Mouse (Mus musculus) erythroblast, embryonic 14.5 days (primary cell): ENCODE measurements around the gene Arhgdia. TPM values are rescaled to one million over a fixed set of nuclear protein-coding genes. Genes with fewer than 3 reads are reported as not detected.
A peak's percentile ranks its signal among the peaks of the same experiment; 100 is the strongest.

Experiments used
- H3K27me3 ChIP-seq: 2 replicates; pipeline ENCODE4 v1.6.1; 2012; ENCODE audit warnings: inconsistent platforms; ENCODE audit not compliant: control insufficient read depth
- H3K36me3 ChIP-seq: 2 replicates; pipeline ENCODE4 v1.6.1; 2012; ENCODE audit warnings: mild to moderate bottlenecking, inconsistent platforms; ENCODE audit not compliant: control insufficient read depth
- H3K4me1 ChIP-seq: 2 replicates; pipeline ENCODE4 v1.6.1; 2012; ENCODE audit warnings: inconsistent platforms; ENCODE audit not compliant: control insufficient read depth
- H3K4me3 ChIP-seq: replicated peaks from 2 replicates; pipeline ENCODE3; 2012; ENCODE audit warnings: moderate library complexity, mild to moderate bottlenecking, inconsistent platforms
- H3K9me3 ChIP-seq: 2 replicates; pipeline ENCODE4 v1.6.1; 2012; ENCODE audit warnings: low read length, inconsistent platforms, mixed read lengths; ENCODE audit not compliant: control insufficient read depth
- GATA1 ChIP-seq: IDR thresholded peaks from 2 replicates; pipeline ENCODE4 v1.6.1; 2012; ENCODE audit warnings: low read length, inconsistent platforms, mixed read lengths
- TAL1 ChIP-seq: IDR thresholded peaks from 3 replicates; pipeline ENCODE4 v1.6.1; 2012; ENCODE audit warnings: low read length, inconsistent platforms, mixed read lengths
- polyA plus RNA-seq: library from polyadenylated mRNA; stranded (reverse); fragments of >175 nt; gene quantifications from 2 replicates; pipeline ENCODE4 v1.2.3, GENCODE M21; 2012

Gene Arhgdia
- polyA plus RNA-seq, 1 experiment: 52.3 TPM

GRCm38 (mm10) chr11:120580871-120581331, 523 bp downstream of the Arhgdia start:
- Histone ChIP-seq H3K9me3 (peaks cover 3% of the 10 kb centered on the region; the same call in 1 of the 2 replicates), H3K4me1 (peaks cover 50% of the 10 kb centered on the region), H3K4me3 (peak overlapping the region; percentile 90), H3K36me3 (peaks cover 53% of the 10 kb centered on the region), H3K27me3 (no peaks in the 10 kb centered on the region)
- TF ChIP-seq GATA1 (no peak), TAL1 (no peak)

- H3K4me1 ChIP-seq: peaks cover 51% of the 10 kb centered on the region
- H3K9me3 ChIP-seq: peaks cover 3% of the 10 kb centered on the region; the same call in 1 of the 2 replicates
- TF ChIP-seq GATA1 (no peak), TAL1 (no peak)
- no peaks in the 10 kb centered on the region for H3K27me3 ChIP-seq
- H3K4me3 ChIP-seq: peak overlapping the region; percentile 90
- H3K36me3 ChIP-seq: peaks cover 46% of the 10 kb centered on the region
Observed at GRCm38 (mm10) chr11:120580190-120580589, 1.2 kb downstream of the Arhgdia start.

GRCm38 (mm10) chr11:120579316-120580107, 1.9 kb downstream of the Arhgdia start:
- peak overlapping the region; percentile 90 for H3K4me3 ChIP-seq
- TF ChIP-seq TAL1 (no peak), GATA1 (no peak)
- peaks cover 3% of the 10 kb centered on the region; the same call in 1 of the 2 replicates for H3K9me3 ChIP-seq
- H3K27me3 ChIP-seq: no peaks in the 10 kb centered on the region
- H3K4me1 ChIP-seq: peaks cover 56% of the 10 kb centered on the region
- H3K36me3 ChIP-seq: peaks cover 42% of the 10 kb centered on the region

- no peak overlapping the region for H3K4me3 ChIP-seq
- TF ChIP-seq TAL1 (no peak), GATA1 (no peak)
- H3K9me3 ChIP-seq: 0 out of 2 replicates have a peak, but pooled peaks cover under 1% of the 10 kb centered on the region
- H3K27me3 ChIP-seq: no peaks in the 10 kb centered on the region
- H3K4me1 ChIP-seq: peaks cover 63% of the 10 kb centered on the region
- peaks cover 37% of the 10 kb centered on the region for H3K36me3 ChIP-seq
Observed at GRCm38 (mm10) chr11:120578694-120579243, 2.7 kb downstream of the Arhgdia start.

DNA sequence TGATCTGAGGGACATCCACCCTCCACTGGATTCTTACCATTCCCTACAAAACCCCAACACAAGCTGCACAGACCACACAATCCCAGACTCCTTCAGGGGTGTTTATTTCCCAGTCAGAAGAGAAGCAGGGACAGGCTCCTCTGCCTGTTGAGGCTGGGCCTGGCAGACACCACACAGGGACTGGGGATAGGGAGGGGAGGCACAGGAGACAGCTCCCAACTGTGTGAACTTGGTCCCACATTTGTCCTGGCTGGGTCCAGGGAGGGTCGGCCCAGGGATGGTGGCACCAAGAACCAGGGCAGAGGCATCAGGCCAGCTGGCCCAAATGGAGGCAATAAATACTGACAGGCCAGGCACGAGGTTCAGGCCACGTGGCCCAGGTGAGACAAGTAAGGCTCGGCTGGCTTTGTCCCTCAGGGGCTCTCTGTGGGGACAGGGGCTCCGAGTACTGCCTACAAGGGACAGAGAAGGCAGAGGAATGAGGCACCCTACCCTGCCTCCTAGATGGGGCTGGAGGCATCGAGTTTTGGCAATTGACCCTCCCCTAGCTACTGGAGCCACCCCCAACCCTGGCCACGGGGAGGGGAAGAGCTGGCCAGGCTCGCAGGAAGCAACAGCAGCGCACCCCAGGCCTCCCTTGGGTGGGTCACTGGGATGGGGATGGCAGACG, 3.3 kb downstream of the Arhgdia start:
- no peak overlapping the region for H3K4me3 ChIP-seq
- TF ChIP-seq TAL1 (no peak), GATA1 (no peak)
- H3K4me1 ChIP-seq: peaks cover 67% of the 10 kb centered on the region

GRCm38 (mm10) chr11:120577211-120578023, 4.0 kb downstream of the Arhgdia start:
- Histone ChIP-seq H3K9me3 (no peaks in the 10 kb centered on the region), H3K36me3 (peaks cover 34% of the 10 kb centered on the region), H3K4me1 (peaks cover 64% of the 10 kb centered on the region), H3K4me3 (no peak overlapping the region), H3K27me3 (no peaks in the 10 kb centered on the region)
- TF ChIP-seq GATA1 (no peak), TAL1 (no peak)

More for the DNA sequence above, 3.3 kb downstream of the Arhgdia start:
- H3K27me3 ChIP-seq: no peaks in the 10 kb centered on the region
- H3K9me3 ChIP-seq: no peaks in the 10 kb centered on the region
- H3K36me3 ChIP-seq: peaks cover 34% of the 10 kb centered on the region

- no peak for TF ChIP-seq GATA1
- no peak for TF ChIP-seq TAL1
- no peaks in the 10 kb centered on the region for H3K9me3 ChIP-seq
- peaks cover 37% of the 10 kb centered on the region for H3K36me3 ChIP-seq
- peaks cover 64% of the 10 kb centered on the region for H3K4me1 ChIP-seq
- no peaks in the 10 kb centered on the region for H3K27me3 ChIP-seq
- H3K4me3 ChIP-seq: no peak overlapping the region
Observed at GRCm38 (mm10) chr11:120576365-120576981, 5.0 kb downstream of the Arhgdia start.

- Histone ChIP-seq H3K27me3 (no peaks in the 10 kb centered on the region), H3K4me3 (no peak overlapping the region), H3K36me3 (peaks cover 42% of the 10 kb centered on the region), H3K4me1 (peaks cover 67% of the 10 kb centered on the region), H3K9me3 (no peaks in the 10 kb centered on the region)
- TF ChIP-seq GATA1 (no peak), TAL1 (no peak)
Observed at GRCm38 (mm10) chr11:120575940-120576339, 5.5 kb downstream of the Arhgdia start.
